Mouse (Mus musculus) G1E (cell line): ENCODE results near the gene Adgrl3.

Experiments used
- CTCF ChIP-seq: IDR thresholded peaks from 2 replicates; pipeline ENCODE4 v1.5.1; 2012; ENCODE audit warnings: low read depth, low read length, inconsistent platforms, mixed read lengths
- GATA1 ChIP-seq: IDR thresholded peaks from 2 replicates; pipeline ENCODE4 v1.6.1; 2012; ENCODE audit warnings: borderline replicate concordance, low read length, inconsistent platforms, mixed read lengths
- POLR2AphosphoS5 ChIP-seq: IDR thresholded peaks from 2 replicates; pipeline ENCODE4 v1.6.1; 2012; ENCODE audit warnings: low read depth, low read length, inconsistent platforms; ENCODE audit not compliant: insufficient replicate concordance

DNA sequence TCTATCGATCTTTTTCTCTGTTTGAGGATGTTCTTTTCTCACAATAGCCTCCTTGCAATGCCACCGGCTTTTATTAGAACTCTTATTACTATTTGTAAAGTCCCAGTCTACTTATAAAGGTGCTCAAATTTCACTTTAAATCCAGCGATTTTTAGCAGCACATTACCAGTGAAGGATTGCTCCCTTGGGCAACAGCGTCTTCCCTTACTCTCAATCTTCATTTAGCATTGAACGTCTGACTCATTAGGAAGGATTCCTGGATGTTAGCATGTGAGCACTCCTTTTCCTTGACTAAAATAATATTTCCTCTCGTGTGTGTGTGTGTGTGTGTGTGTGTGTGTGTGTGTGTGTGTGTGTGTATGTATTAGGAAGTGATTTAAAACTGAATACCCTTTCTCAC, 578.1 kb downstream of the Adgrl3 start:
- TF ChIP-seq POLR2AphosphoS5, result no peak
- TF ChIP-seq CTCF, result no peak
- no peak for TF ChIP-seq GATA1
